Mouse (Mus musculus): ENCODE data around the gene Zfp180.

- TF ChIP-seq ZC3H11A (IDR thresholded peaks at IDR 0.05; ENCODE audit: borderline replicate concordance, low read depth, low read length) (no peak), HCFC1 (IDR thresholded peaks at IDR 0.05; ENCODE audit: borderline replicate concordance, insufficient read depth, low read length) (no peak), MAFK (IDR thresholded peaks at IDR 0.05; ENCODE audit: insufficient read depth, low read depth, low read length) (no peak)
Measured at GRCm38 (mm10) chr7:24104403-24104802, 22.7 kb downstream of the Zfp180 start.
